Mouse (Mus musculus): ENCODE measurements at regions not wholly inside any gene's neighbourhood (a gene's known extent, or its start where the extent isn't known, plus 50 kb on each side); places are given as distances from the start of the nearest gene placed in this dataset.

GRCm38 (mm10) chr8:101366722-101367121 is 1418.7 kb downstream of the Cdh11 start:
- ATAC-seq (ENCODE audit: low FRiP score, low TSS enrichment) (no peak), DNase-seq (ENCODE audit: low spot score) (no peak)
- WGBS: 78% methylated on average over 1 of the region's 1 CpGs
- Histone ChIP-seq H3K4me2 (replicated peaks; ENCODE audit: low read depth) (no peak overlapping the region), H3K4me1 (replicated peaks; ENCODE audit: control insufficient read depth, insufficient read depth) (no peaks in the 10 kb centered on the region), H3K9ac (ENCODE audit: low read length) (no peak overlapping the region), H3K27me3 (ENCODE audit: control insufficient read depth, insufficient read depth, low read length) (no peaks in the 10 kb centered on the region), H3K9me3 (ENCODE audit: control insufficient read depth, low read length) (no peaks in the 10 kb centered on the region), H3K36me3 (ENCODE audit: control insufficient read depth, insufficient read depth, low read length) (no peaks in the 10 kb centered on the region), H3K27ac (replicated peaks) (no peak overlapping the region), H3K4me3 (ENCODE audit: low read depth, low read length) (no peak overlapping the region)
- TF ChIP-seq CTCF (IDR thresholded peaks at IDR 0.05; ENCODE audit: low read depth): no peak
- TF ChIP-seq EP300 (optimal IDR thresholded peaks at IDR 0.05): no peak

GRCm38 (mm10) chr8:101350848-101351247 is 1434.6 kb downstream of the Cdh11 start:
- TF ChIP-seq EP300 (optimal IDR thresholded peaks at IDR 0.05) (no peak), CTCF (IDR thresholded peaks at IDR 0.05; ENCODE audit: low read depth) (no peak)
- H3K27me3 ChIP-seq (ENCODE audit: control insufficient read depth, insufficient read depth, low read length): no peaks in the 10 kb centered on the region
- DNase-seq (ENCODE audit: low spot score) (no peak), ATAC-seq (ENCODE audit: low FRiP score, low TSS enrichment) (no peak)
- no peaks in the 10 kb centered on the region for H3K4me1 ChIP-seq (replicated peaks; ENCODE audit: control insufficient read depth, insufficient read depth)
- H3K9me3 ChIP-seq (ENCODE audit: control insufficient read depth, low read length): no peaks in the 10 kb centered on the region
- H3K9ac ChIP-seq (ENCODE audit: low read length): no peak overlapping the region
- H3K4me3 ChIP-seq (ENCODE audit: low read depth, low read length): no peak overlapping the region
- H3K36me3 ChIP-seq (ENCODE audit: control insufficient read depth, insufficient read depth, low read length): no peaks in the 10 kb centered on the region
- no peak overlapping the region for H3K27ac ChIP-seq (replicated peaks)
- no peak overlapping the region for H3K4me2 ChIP-seq (replicated peaks; ENCODE audit: low read depth)
- WGBS: 51% methylated on average over 5 of the region's 5 CpGs

DNA sequence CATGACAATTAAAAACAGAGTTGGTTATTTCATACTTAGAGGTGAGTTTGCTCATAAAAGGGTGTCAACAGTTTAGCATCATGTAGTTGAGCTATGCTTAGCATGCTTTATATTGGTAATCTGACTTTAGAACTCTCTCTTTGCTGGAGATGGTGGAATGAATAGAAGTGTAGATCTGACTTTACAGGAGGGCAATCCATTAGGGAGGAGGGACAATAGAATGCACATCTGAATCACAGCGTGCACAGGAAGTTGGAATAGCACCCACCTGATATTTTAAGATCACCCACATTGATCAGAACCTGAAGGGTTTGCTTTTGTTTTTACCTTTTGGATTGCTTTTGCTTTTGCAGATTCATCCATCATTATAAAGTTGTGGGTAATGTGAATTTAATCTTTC is 1435.7 kb downstream of the Cdh11 start:
- no peak overlapping the region for H3K4me3 ChIP-seq (ENCODE audit: low read depth, low read length)
- DNase-seq (ENCODE audit: low spot score) (no peak), ATAC-seq (ENCODE audit: low FRiP score, low TSS enrichment) (no peak)
- H3K27me3 ChIP-seq (ENCODE audit: control insufficient read depth, insufficient read depth, low read length): no peaks in the 10 kb centered on the region
- TF ChIP-seq EP300 (optimal IDR thresholded peaks at IDR 0.05) (no peak), CTCF (IDR thresholded peaks at IDR 0.05; ENCODE audit: low read depth) (no peak)
- WGBS: 66% methylated on average over 1 of the region's 1 CpGs
- no peak overlapping the region for H3K27ac ChIP-seq (replicated peaks)
- no peaks in the 10 kb centered on the region for H3K9me3 ChIP-seq (ENCODE audit: control insufficient read depth, low read length)
- H3K4me1 ChIP-seq (replicated peaks; ENCODE audit: control insufficient read depth, insufficient read depth): no peaks in the 10 kb centered on the region
- no peak overlapping the region for H3K4me2 ChIP-seq (replicated peaks; ENCODE audit: low read depth)
- no peak overlapping the region for H3K9ac ChIP-seq (ENCODE audit: low read length)
- H3K36me3 ChIP-seq (ENCODE audit: control insufficient read depth, insufficient read depth, low read length): no peaks in the 10 kb centered on the region

DNA sequence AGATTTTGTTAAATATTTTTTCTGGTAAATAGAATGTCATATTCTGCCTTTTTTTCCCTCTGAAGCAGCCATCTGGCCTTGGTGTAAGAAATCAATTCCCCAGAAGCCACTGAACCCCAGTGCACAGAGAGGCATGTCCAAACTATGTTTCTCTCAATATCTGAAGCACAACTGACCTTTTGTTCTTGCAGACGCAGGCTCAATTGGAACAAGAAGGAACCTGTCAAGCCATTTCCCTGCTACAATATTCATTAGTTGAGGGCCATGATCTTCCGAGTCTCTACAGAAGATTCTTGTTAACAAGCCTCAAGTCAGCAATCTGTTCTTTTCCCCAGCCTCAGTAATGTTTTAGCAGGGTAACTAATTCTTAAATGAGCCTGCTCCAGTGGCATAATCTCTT is 1456.2 kb downstream of the Cdh11 start:
- Histone ChIP-seq H3K27ac (replicated peaks) (no peak overlapping the region), H3K4me3 (ENCODE audit: low read depth, low read length) (no peak overlapping the region), H3K36me3 (ENCODE audit: control insufficient read depth, insufficient read depth, low read length) (no peaks in the 10 kb centered on the region), H3K27me3 (ENCODE audit: control insufficient read depth, insufficient read depth, low read length) (no peaks in the 10 kb centered on the region), H3K9ac (ENCODE audit: low read length) (no peak overlapping the region), H3K4me1 (replicated peaks; ENCODE audit: control insufficient read depth, insufficient read depth) (no peaks in the 10 kb centered on the region), H3K9me3 (ENCODE audit: control insufficient read depth, low read length) (no peaks in the 10 kb centered on the region), H3K4me2 (replicated peaks; ENCODE audit: low read depth) (no peak overlapping the region)
- WGBS: 32% methylated on average over 2 of the region's 2 CpGs
- no peak for TF ChIP-seq EP300 (optimal IDR thresholded peaks at IDR 0.05)
- no peak for TF ChIP-seq CTCF (IDR thresholded peaks at IDR 0.05; ENCODE audit: low read depth)
- DNase-seq (ENCODE audit: low spot score) (no peak), ATAC-seq (ENCODE audit: low FRiP score, low TSS enrichment) (no peak)

GRCm38 (mm10) chr8:101328780-101329179 is 1456.7 kb downstream of the Cdh11 start:
- TF ChIP-seq CTCF (IDR thresholded peaks at IDR 0.05; ENCODE audit: low read depth): no peak
- TF ChIP-seq EP300 (optimal IDR thresholded peaks at IDR 0.05): no peak
- no peak overlapping the region for H3K9ac ChIP-seq (ENCODE audit: low read length)
- DNase-seq (ENCODE audit: low spot score) (no peak), ATAC-seq (ENCODE audit: low FRiP score, low TSS enrichment) (no peak)
- H3K9me3 ChIP-seq (ENCODE audit: control insufficient read depth, low read length): no peaks in the 10 kb centered on the region
- H3K27ac ChIP-seq (replicated peaks): no peak overlapping the region
- H3K4me1 ChIP-seq (replicated peaks; ENCODE audit: control insufficient read depth, insufficient read depth): no peaks in the 10 kb centered on the region
- 63% methylated on average over 4 of the region's 4 CpGs for WGBS
- no peak overlapping the region for H3K4me2 ChIP-seq (replicated peaks; ENCODE audit: low read depth)
- no peaks in the 10 kb centered on the region for H3K36me3 ChIP-seq (ENCODE audit: control insufficient read depth, insufficient read depth, low read length)
- no peak overlapping the region for H3K4me3 ChIP-seq (ENCODE audit: low read depth, low read length)
- H3K27me3 ChIP-seq (ENCODE audit: control insufficient read depth, insufficient read depth, low read length): no peaks in the 10 kb centered on the region

DNA sequence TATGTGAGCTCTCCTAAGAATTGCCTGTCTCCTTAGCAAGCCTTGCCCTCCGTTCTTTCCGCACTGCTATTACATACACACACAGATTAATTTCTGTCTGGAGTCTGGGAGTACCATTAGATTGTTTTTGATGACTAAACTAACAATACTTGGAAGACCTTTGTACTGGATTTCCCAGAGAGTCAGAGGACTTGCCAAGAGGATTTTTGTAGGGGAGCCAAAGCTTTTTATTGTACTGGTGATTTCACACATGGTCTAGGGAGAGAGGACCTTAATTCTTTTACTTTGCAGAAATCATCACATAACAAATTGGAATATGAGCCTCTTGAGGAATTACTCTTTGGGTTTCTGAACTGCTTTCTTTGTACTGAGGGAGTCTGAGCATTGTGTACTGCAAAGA is 1486.9 kb downstream of the Cdh11 start:
- no peaks in the 10 kb centered on the region for H3K36me3 ChIP-seq (ENCODE audit: control insufficient read depth, insufficient read depth, low read length)
- 30% methylated on average over 2 of the region's 2 CpGs for WGBS
- no peak overlapping the region for H3K9ac ChIP-seq (ENCODE audit: low read length)
- no peak for TF ChIP-seq EP300 (optimal IDR thresholded peaks at IDR 0.05)
- TF ChIP-seq CTCF (IDR thresholded peaks at IDR 0.05; ENCODE audit: low read depth): no peak
- ATAC-seq (ENCODE audit: low FRiP score, low TSS enrichment): no peak
- H3K27me3 ChIP-seq (ENCODE audit: control insufficient read depth, insufficient read depth, low read length): no peaks in the 10 kb centered on the region
- no peak overlapping the region for H3K4me3 ChIP-seq (ENCODE audit: low read depth, low read length)
- H3K27ac ChIP-seq (replicated peaks): no peak overlapping the region
- H3K9me3 ChIP-seq (ENCODE audit: control insufficient read depth, low read length): no peaks in the 10 kb centered on the region
- H3K4me2 ChIP-seq (replicated peaks; ENCODE audit: low read depth): no peak overlapping the region
- no peaks in the 10 kb centered on the region for H3K4me1 ChIP-seq (replicated peaks; ENCODE audit: control insufficient read depth, insufficient read depth)
- no peak for DNase-seq (ENCODE audit: low spot score)
